Mouse (Mus musculus) forebrain, postnatal 0 days (tissue): ENCODE measurements around the gene Cap1. TPM values are rescaled to one million over a fixed set of nuclear protein-coding genes. Genes with fewer than 3 reads are reported as not detected.

Experiments used
- ATAC-seq: fragments of 200-750 bp; cut with Nextera tagmentation; 2 replicates; pipeline ENCODE4 v1.8.0; 2017; ENCODE audit warnings: mild to moderate bottlenecking, moderate library complexity
- DNase-seq: peaks from one replicate; pipeline ENCODE4 v3.0.0-alpha.2; 2015
- H3K27ac ChIP-seq: fragments of 300-500 bp; sonication (generic); 2 replicates; pipeline ENCODE4 v1.5.1; 2014; ENCODE audit warnings: low read depth, mild to moderate bottlenecking, antibody characterized with exemption, low read length, moderate library complexity, mixed read lengths
- H3K27me3 ChIP-seq: fragments of 300-500 bp; sonication (generic); 2 replicates; pipeline ENCODE4 v1.6.1; 2014; ENCODE audit warnings: mild to moderate bottlenecking, low read length, mixed read lengths; ENCODE audit not compliant: insufficient read depth
- H3K36me3 ChIP-seq: fragments of 300-500 bp; sonication (generic); 2 replicates; pipeline ENCODE4 v1.6.1; 2014; ENCODE audit warnings: mild to moderate bottlenecking, moderate library complexity; ENCODE audit not compliant: insufficient read depth
- H3K4me1 ChIP-seq: fragments of 300-500 bp; sonication (generic); 2 replicates; pipeline ENCODE4 v1.6.1; 2014; ENCODE audit warnings: antibody characterized with exemption; ENCODE audit not compliant: insufficient read depth
- H3K4me2 ChIP-seq: fragments of 300-500 bp; sonication (generic); 2 replicates; pipeline ENCODE4 v1.6.1; 2014; ENCODE audit warnings: low read depth, mild to moderate bottlenecking, moderate library complexity
- H3K4me3 ChIP-seq: fragments of 300-500 bp; sonication (generic); 2 replicates; pipeline ENCODE4 v1.5.1; 2014; ENCODE audit warnings: low read depth, low read length, mixed read lengths
- H3K9ac ChIP-seq: fragments of 300-500 bp; sonication (generic); 2 replicates; pipeline ENCODE4 v1.6.1; 2014; ENCODE audit warnings: mild to moderate bottlenecking
- H3K9me3 ChIP-seq: fragments of 300-500 bp; sonication (generic); 2 replicates; pipeline ENCODE4 v1.6.1; 2016; ENCODE audit warnings: low read length
- CTCF ChIP-seq: sonication (generic); IDR thresholded peaks from 2 replicates; pipeline ENCODE4 v1.5.1; 2016; ENCODE audit warnings: antibody characterized with exemption, control low read depth, low read depth
- WGBS: fragments of 180-500 bp; shearing (Covaris S2); extraction: QIAGEN DNeasy Blood & Tissue Kit; methylation state at CpG from one replicate; pipeline ENCODE4 v1.1.7; 2014; 5-methylcytosine and 5-hydroxymethylcytosine counted together
- polyA plus RNA-seq: library from polyadenylated mRNA; unstranded; fragments of >200 nt; fragmentation: Nextera tagmentation; extraction: Ambion mirVana; gene quantifications from 2 replicates; pipeline ENCODE4 v1.2.1, GENCODE M21; 2015
- total RNA-seq: library from RNA; depleted of rRNA; stranded (reverse); fragments of >200 nt; gene quantifications from 2 replicates; pipeline ENCODE4 v1.2.3, GENCODE M21; 2014

Cap1 gene
- total and polyA plus RNA-seq, 2 experiments from 2014 or later: 75.2 to 161 TPM

- H3K36me3 ChIP-seq: no peaks in the 10 kb centered on the region
- no peaks in the 10 kb centered on the region for H3K9me3 ChIP-seq
- ATAC-seq: no peak
- H3K27me3 ChIP-seq: no peaks in the 10 kb centered on the region
- no peak overlapping the region for H3K4me3 ChIP-seq
- H3K27ac ChIP-seq: no peak overlapping the region
- no peak for TF ChIP-seq CTCF
- no peak overlapping the region for H3K9ac ChIP-seq
- 0% methylated on average over 1 of the region's 1 CpGs for WGBS
- H3K4me1 ChIP-seq: no peaks in the 10 kb centered on the region
- H3K4me2 ChIP-seq: no peak overlapping the region
- no peak for DNase-seq
These were observed 37.0 kb upstream of the Cap1 start for GRCm38 (mm10) chr4:122922841-122923240.

DNA sequence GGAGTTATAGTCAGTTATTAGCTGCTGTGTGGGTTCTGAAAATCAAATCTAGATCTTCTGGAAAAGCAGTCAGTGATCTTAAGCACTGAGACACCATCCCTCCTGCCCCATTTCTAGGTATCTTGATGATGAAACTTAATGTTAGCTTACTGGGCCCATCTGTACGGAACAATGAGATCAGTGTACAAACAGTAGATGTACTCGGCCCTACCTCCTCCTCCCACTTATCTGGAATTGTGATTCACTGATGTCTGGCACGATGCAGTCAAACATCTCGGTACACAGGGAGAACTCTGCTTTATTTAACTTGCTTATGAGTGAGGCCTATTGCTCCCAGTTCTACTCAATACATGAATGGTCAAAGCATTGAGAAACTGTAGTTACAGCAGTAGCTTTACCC is 30.1 kb upstream of the Cap1 start:
- no peaks in the 10 kb centered on the region for H3K4me1 ChIP-seq
- no peaks in the 10 kb centered on the region for H3K9me3 ChIP-seq
- no peak overlapping the region for H3K9ac ChIP-seq
- DNase-seq (no peak), ATAC-seq (no peak)
- H3K4me3 ChIP-seq: no peak overlapping the region
- TF ChIP-seq CTCF: no peak
- H3K36me3 ChIP-seq: no peaks in the 10 kb centered on the region
- no peak overlapping the region for H3K27ac ChIP-seq
- H3K4me2 ChIP-seq: no peak overlapping the region
- H3K27me3 ChIP-seq: no peaks in the 10 kb centered on the region
- 87% methylated on average over 4 of the region's 4 CpGs for WGBS

GRCm38 (mm10) chr4:122914186-122914585 is 28.3 kb upstream of the Cap1 start:
- 59% methylated on average over 7 of the region's 7 CpGs for WGBS
- H3K27ac ChIP-seq: no peak overlapping the region

DNA sequence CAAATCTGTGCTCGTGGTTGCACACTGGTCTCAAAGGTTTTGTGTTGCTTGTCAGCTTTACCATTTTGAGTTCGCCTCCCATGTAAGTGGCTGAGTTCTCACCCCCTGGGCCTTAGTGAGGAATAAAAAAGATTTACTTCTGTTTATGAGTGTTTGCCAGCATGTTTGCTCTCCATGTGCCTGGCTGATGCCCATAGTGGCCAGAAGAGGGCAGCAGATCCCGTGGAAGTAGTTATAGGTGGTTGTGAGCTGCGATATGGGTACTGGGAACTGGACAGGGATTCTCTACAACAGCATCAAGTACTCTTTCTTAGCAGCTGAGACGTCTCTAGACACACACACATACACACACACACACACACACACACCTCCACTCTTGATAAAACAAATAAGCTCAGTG is 26.8 kb upstream of the Cap1 start:
- Histone ChIP-seq H3K9me3 (no peaks in the 10 kb centered on the region), H3K36me3 (no peaks in the 10 kb centered on the region), H3K27ac (no peak overlapping the region), H3K4me2 (no peak overlapping the region), H3K4me1 (0 out of 2 replicates have a peak, but pooled peaks cover 4% of the 10 kb centered on the region), H3K4me3 (no peak overlapping the region), H3K27me3 (no peaks in the 10 kb centered on the region), H3K9ac (no peak overlapping the region)
- TF ChIP-seq CTCF: no peak; the same call in 1 of the 2 replicates
- DNase-seq: no peak
- no peak for ATAC-seq
- WGBS: 76% methylated on average over 5 of the region's 5 CpGs

More at GRCm38 (mm10) chr4:122914186-122914585, 28.3 kb upstream of the Cap1 start:
- Histone ChIP-seq H3K9ac (no peak overlapping the region), H3K4me3 (no peak overlapping the region), H3K36me3 (no peaks in the 10 kb centered on the region), H3K27me3 (no peaks in the 10 kb centered on the region), H3K9me3 (no peaks in the 10 kb centered on the region), H3K4me2 (no peak overlapping the region), H3K4me1 (0 out of 2 replicates have a peak, but pooled peaks cover 4% of the 10 kb centered on the region)
- no peak for DNase-seq
- ATAC-seq: no peak
- no peak for TF ChIP-seq CTCF

- Histone ChIP-seq H3K4me1 (0 out of 2 replicates have a peak, but pooled peaks cover 4% of the 10 kb centered on the region), H3K36me3 (no peaks in the 10 kb centered on the region), H3K4me3 (no peak overlapping the region), H3K27me3 (no peaks in the 10 kb centered on the region), H3K27ac (no peak overlapping the region), H3K9me3 (no peaks in the 10 kb centered on the region), H3K9ac (no peak overlapping the region), H3K4me2 (no peak overlapping the region)
- 55% methylated on average over 6 of the region's 6 CpGs for WGBS
- TF ChIP-seq CTCF: peak; percentile 60
- DNase-seq (no peak), ATAC-seq (no peak)
These were observed 24.7 kb upstream of the Cap1 start for GRCm38 (mm10) chr4:122910577-122910976.

DNA sequence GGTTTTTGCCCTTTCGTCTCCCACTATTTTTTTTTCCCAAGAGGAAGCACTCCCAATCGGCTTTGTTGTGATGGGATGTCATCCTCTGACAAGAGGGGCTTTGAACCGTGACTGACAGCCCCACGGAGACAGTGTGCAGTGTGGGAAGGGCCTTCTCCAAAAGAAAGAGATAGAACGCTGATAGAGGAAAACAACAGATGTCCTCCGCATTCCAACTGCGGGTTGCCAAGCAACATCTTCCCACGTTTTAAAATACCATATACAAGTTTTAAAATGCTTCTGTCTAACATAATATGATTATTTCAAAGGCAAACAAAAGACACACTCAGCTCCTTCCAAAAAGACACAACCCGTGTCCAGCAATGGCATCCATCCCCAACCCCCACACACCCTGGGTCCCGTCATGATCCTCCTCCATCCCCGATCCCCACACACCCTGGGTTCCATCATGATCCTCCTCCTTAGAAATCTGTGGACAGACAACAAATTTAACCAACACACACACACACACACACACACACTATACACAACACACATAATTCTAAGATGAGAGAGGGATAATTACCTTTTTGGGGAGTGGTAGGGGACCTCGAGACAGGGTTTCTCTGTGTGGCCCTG is 23.8 kb upstream of the Cap1 start:
- Histone ChIP-seq H3K36me3 (no peaks in the 10 kb centered on the region), H3K27ac (peak overlapping the region; percentile 85), H3K9ac (peak overlapping the region; percentile 44), H3K4me3 (peak overlapping the region; percentile 14), H3K4me2 (peak overlapping the region; percentile 35), H3K27me3 (no peaks in the 10 kb centered on the region), H3K9me3 (no peaks in the 10 kb centered on the region), H3K4me1 (0 out of 2 replicates have a peak, but pooled peaks cover 4% of the 10 kb centered on the region)
- 19% methylated on average over 12 of the region's 12 CpGs for WGBS
- ATAC-seq: peak; percentile 93
- no peak for TF ChIP-seq CTCF
- DNase-seq: peak; percentile 85

DNA sequence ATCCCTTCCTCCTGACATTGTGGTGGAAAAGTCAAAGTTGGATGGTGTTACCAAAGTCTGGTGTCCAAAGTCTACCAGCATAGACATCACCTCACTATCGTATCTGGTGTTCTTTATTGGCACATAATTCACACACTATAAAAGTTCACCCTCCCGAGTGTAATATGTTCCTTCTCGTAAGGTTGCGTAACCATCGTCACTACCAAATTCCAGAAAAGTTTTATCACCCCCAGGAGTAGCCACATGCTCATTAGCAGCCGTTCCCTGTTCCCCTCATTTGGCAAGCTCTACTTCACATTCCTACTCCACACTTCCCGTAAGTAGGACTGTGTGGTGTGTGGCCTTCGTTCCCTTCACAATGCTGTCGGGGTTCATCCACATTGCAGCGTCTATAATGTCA is 19.5 kb upstream of the Cap1 start:
- WGBS: 74% methylated on average over 10 of the region's 10 CpGs
- Histone ChIP-seq H3K4me1 (0 out of 2 replicates have a peak, but pooled peaks cover 4% of the 10 kb centered on the region), H3K27ac (no peak overlapping the region), H3K27me3 (no peaks in the 10 kb centered on the region), H3K36me3 (no peaks in the 10 kb centered on the region), H3K9me3 (no peaks in the 10 kb centered on the region), H3K9ac (no peak overlapping the region), H3K4me2 (no peak overlapping the region), H3K4me3 (no peak overlapping the region)
- DNase-seq (no peak), ATAC-seq (no peak)
- TF ChIP-seq CTCF: no peak
